Mouse (Mus musculus) intestine, embryonic 16.5 days (tissue): ENCODE results near the gene Mcf2l. TPM values are rescaled to one million over a fixed set of nuclear protein-coding genes. Genes with fewer than 3 reads are reported as not detected.

Experiments used
- ATAC-seq: fragments of 200-750 bp; cut with Nextera tagmentation; 2 replicates; pipeline ENCODE4 v1.8.0; 2017; ENCODE audit warnings: moderate TSS enrichment, moderate library complexity
- H3K27ac ChIP-seq: fragments of 300-500 bp; sonication (generic); 2 replicates; pipeline ENCODE4 v1.5.1; 2014; ENCODE audit warnings: mild to moderate bottlenecking, low read length
- H3K27me3 ChIP-seq: fragments of 300-500 bp; sonication (generic); replicated peaks from 2 replicates; pipeline ENCODE4 v1.6.1; 2014; ENCODE audit warnings: low read length, control low read depth, mixed read lengths; ENCODE audit not compliant: control insufficient read depth, insufficient read depth
- H3K36me3 ChIP-seq: fragments of 300-500 bp; sonication (generic); 2 replicates; pipeline ENCODE4 v1.6.1; 2014; ENCODE audit warnings: low read length, control low read depth; ENCODE audit not compliant: control insufficient read depth, insufficient read depth
- H3K4me1 ChIP-seq: fragments of 300-500 bp; sonication (generic); 2 replicates; pipeline ENCODE4 v1.6.1; 2014; ENCODE audit warnings: low read length, control low read depth, mixed read lengths; ENCODE audit not compliant: control insufficient read depth, insufficient read depth
- H3K4me2 ChIP-seq: fragments of 300-500 bp; sonication (generic); 2 replicates; pipeline ENCODE4 v1.6.1; 2014; ENCODE audit warnings: low read depth, low read length, control low read depth
- H3K4me3 ChIP-seq: fragments of 300-500 bp; sonication (generic); 2 replicates; pipeline ENCODE4 v1.5.1; 2014; ENCODE audit warnings: mild to moderate bottlenecking, low read length
- H3K9ac ChIP-seq: fragments of 300-500 bp; sonication (generic); 2 replicates; pipeline ENCODE4 v1.6.1; 2014; ENCODE audit warnings: low read depth, low read length
- H3K9me3 ChIP-seq: fragments of 300-500 bp; sonication (generic); 2 replicates; pipeline ENCODE4 v1.6.1; 2016; ENCODE audit warnings: low read length, control low read depth; ENCODE audit not compliant: control insufficient read depth
- WGBS: fragments of 180-500 bp; shearing (Covaris S2); extraction: QIAGEN DNeasy Blood & Tissue Kit; methylation state at CpG from one replicate; pipeline ENCODE4 v1.1.7; 2014; 5-methylcytosine and 5-hydroxymethylcytosine counted together
- polyA plus RNA-seq: library from polyadenylated mRNA; unstranded; fragments of >200 nt; fragmentation: Nextera tagmentation; extraction: Ambion mirVana; gene quantifications from 2 replicates; pipeline ENCODE4 v1.2.1, GENCODE M21; 2015

Mcf2l gene
- polyA plus RNA-seq, 1 experiment from 2014 or later, result 14.1 TPM

DNA sequence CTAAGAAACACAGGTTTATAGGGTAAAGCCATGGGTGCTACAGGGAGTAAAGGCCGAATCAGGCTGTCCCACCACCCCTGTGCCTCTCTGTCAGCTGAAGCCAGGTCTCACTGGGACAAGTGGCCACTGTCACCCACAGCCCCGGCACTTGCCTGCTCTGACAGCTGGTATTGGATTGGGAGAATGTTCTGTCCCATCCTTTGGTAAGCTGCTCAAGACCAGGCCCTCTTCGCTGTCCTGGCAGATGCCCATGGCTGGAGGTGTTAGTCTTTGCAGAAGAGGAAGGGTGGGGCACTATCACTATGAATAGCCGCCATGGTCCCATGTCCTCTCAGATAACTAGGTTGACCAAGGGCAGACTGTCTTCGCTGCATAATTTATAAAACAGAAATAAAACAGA lies 40.0 kb upstream of the Mcf2l start:
- Histone ChIP-seq H3K27me3 (no peaks in the 10 kb centered on the region), H3K4me3 (no peak overlapping the region), H3K27ac (no peak overlapping the region), H3K36me3 (peaks cover 17% of the 10 kb centered on the region; the same call in 1 of the 2 replicates), H3K9ac (no peak overlapping the region), H3K9me3 (no peaks in the 10 kb centered on the region), H3K4me2 (no peak overlapping the region), H3K4me1 (no peaks in the 10 kb centered on the region)
- ATAC-seq, result no peak
- WGBS, result 90% methylated on average over 5 of the region's 5 CpGs

GRCm38 (mm10) chr8:12840834-12841233 lies 32.8 kb upstream of the Mcf2l start:
- Histone ChIP-seq H3K4me3 (no peak overlapping the region), H3K9ac (no peak overlapping the region), H3K27ac (no peak overlapping the region), H3K27me3 (no peaks in the 10 kb centered on the region), H3K4me1 (no peaks in the 10 kb centered on the region), H3K36me3 (peaks cover 6% of the 10 kb centered on the region), H3K4me2 (no peak overlapping the region), H3K9me3 (no peaks in the 10 kb centered on the region)
- no peak for ATAC-seq
- WGBS, result 90% methylated on average over 7 of the region's 7 CpGs

DNA sequence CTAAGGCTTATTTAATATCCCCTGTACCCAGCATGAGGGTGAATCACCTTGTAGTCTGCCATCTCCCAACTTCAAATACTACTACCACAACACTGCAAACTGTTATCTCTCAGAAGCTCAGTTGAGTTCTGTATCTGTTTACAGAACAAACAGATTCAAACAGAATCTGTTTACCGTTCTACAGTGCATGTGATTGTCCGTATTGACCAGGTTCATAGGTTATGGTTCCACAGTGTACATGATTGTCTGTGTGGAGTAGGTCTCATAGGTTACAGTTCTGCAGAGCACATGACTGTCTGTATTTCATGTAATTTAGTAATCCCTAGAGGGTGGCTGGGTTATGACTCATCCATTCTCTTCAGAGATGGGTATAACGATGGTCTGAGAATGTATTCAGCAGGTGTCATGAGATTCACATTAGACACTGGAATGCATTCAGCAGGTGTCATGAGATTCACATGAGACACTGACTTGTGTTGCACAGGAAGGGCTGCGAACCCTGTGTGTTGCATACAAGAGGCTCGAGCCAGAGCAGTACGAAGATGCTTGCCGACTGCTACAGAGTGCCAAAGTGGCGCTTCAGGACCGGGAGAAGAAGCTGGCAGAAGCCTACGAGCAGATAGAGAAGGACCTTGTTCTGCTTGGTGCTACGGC lies 31.1 kb upstream of the Mcf2l start:
- H3K9ac ChIP-seq, result no peak overlapping the region
- H3K27me3 ChIP-seq, result no peaks in the 10 kb centered on the region
- WGBS, result 87% methylated on average over 11 of the region's 11 CpGs
- no peaks in the 10 kb centered on the region; the same call in none of the 2 replicates for H3K36me3 ChIP-seq
- no peak overlapping the region for H3K4me3 ChIP-seq
- no peak overlapping the region for H3K4me2 ChIP-seq
- ATAC-seq, result 0 out of 2 replicates have a peak, but pooled peaks have one; percentile 45
- no peak overlapping the region for H3K27ac ChIP-seq
- H3K9me3 ChIP-seq, result no peaks in the 10 kb centered on the region
- H3K4me1 ChIP-seq, result no peaks in the 10 kb centered on the region

DNA sequence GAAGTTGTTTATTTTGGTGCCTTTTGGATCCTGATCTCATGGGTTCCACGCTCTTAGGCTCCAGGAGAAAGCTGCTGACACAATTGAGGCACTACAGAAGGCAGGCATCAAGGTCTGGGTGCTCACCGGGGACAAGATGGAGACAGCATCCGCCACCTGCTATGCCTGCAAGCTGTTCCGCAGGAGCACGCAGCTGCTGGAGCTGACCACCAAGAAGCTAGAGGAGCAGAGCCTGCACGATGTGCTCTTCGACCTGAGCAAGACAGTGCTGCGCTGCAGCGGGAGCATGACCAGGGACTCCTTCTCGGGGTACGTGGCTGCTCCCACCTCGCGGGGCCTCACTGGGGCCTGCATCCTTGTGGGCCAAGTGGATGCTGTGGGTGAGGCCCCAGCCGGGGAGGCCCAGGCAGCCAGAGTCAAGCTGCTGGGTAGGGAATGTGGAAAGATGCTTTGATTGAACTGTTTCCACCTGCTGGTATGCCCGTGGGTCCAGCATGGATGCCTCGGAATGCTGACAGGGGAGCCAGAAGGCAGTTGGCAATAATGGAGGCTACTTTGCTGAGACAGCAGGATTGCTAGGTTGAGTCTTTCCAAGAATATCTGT lies 29.2 kb upstream of the Mcf2l start:
- no peak overlapping the region for H3K27ac ChIP-seq
- no peak overlapping the region for H3K4me2 ChIP-seq
- no peak for ATAC-seq
- H3K36me3 ChIP-seq, result peaks cover 5% of the 10 kb centered on the region
- no peaks in the 10 kb centered on the region for H3K27me3 ChIP-seq
- no peak overlapping the region for H3K9ac ChIP-seq
- no peaks in the 10 kb centered on the region for H3K9me3 ChIP-seq
- WGBS, result 88% methylated on average over 16 of the region's 16 CpGs
- H3K4me3 ChIP-seq, result no peak overlapping the region
- no peaks in the 10 kb centered on the region for H3K4me1 ChIP-seq

GRCm38 (mm10) chr8:12846447-12846846 lies 27.2 kb upstream of the Mcf2l start:
- Histone ChIP-seq H3K4me3 (no peak overlapping the region), H3K4me2 (no peak overlapping the region), H3K27ac (no peak overlapping the region), H3K4me1 (no peaks in the 10 kb centered on the region), H3K9ac (no peak overlapping the region), H3K9me3 (no peaks in the 10 kb centered on the region), H3K27me3 (no peaks in the 10 kb centered on the region), H3K36me3 (peaks cover 11% of the 10 kb centered on the region)
- 82% methylated on average over 6 of the region's 6 CpGs for WGBS
- peak; percentile 69; the same call in 1 of the 2 replicates for ATAC-seq

DNA sequence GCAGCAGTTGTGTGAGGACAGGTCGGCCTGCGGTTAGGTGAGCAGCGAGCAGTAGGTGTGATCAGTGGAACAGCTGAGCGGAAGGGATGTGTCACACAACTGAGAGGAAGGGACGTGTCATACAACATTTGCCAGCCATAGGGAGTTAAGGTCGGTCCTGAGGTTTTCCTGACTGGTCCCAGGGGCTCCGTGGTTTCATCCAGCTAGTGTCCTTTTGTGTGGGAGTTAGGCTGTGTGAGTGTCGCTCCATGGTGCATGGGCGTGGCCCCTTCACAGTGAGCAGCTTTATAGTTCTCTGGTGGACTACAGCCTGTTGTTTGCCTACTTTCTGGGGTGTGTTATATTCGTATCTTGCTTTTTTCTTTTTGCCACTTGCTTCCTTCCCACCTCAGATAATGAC lies 22.4 kb upstream of the Mcf2l start:
- Histone ChIP-seq H3K4me2 (no peak overlapping the region), H3K27me3 (no peaks in the 10 kb centered on the region), H3K4me3 (no peak overlapping the region), H3K27ac (no peak overlapping the region), H3K36me3 (peaks cover 11% of the 10 kb centered on the region), H3K9ac (no peak overlapping the region), H3K9me3 (no peaks in the 10 kb centered on the region), H3K4me1 (no peaks in the 10 kb centered on the region)
- 86% methylated on average over 10 of the region's 10 CpGs for whole genome bisulfite sequencing
- no peak for ATAC-seq

DNA sequence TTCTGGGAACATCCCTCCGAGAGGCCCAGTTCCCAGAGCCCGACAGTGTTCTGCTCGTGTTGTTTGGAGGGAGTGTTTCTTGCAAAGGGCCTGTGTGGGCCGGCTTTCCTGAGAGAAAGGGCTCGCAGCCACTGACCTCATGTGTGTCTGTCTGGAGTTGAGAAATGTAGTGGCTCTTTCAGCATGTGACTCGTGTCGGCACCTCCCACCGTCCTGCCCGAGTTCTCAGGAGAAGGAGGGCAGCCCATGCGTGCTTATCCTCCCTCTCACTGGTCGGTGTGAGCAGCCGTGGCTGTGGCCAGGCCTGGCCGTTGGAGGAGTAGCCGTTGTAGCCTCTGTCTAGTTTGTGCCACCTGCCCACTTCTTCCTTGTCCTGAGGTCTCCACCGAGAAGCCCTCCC lies 17.6 kb upstream of the Mcf2l start:
- H3K4me1 ChIP-seq, result no peaks in the 10 kb centered on the region
- no peaks in the 10 kb centered on the region for H3K27me3 ChIP-seq
- H3K4me3 ChIP-seq, result no peak overlapping the region
- no peak overlapping the region for H3K9ac ChIP-seq
- H3K36me3 ChIP-seq, result no peaks in the 10 kb centered on the region
- no peak overlapping the region for H3K4me2 ChIP-seq
- no peak overlapping the region for H3K27ac ChIP-seq
- WGBS, result 67% methylated on average over 15 of the region's 15 CpGs
- no peaks in the 10 kb centered on the region for H3K9me3 ChIP-seq
- no peak for ATAC-seq

DNA sequence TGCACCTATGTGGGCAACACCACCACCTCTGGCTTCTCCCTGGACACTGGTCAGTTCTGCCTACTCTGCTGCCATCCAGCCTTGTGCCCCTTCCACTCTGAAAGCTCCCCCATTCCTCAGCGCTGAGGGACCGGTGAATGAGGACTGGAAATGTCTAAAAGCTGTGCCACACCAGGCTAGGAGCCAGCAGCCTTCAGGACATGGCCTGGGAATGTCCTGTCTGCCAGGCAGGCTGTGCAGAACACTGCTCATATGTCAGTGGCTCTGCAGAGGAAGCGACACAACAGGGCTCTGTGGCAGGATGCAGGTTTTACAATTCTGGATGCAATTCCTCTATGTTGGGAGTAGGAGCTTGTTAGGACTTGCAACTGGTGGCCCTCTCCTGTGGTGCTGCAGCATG lies 10.5 kb upstream of the Mcf2l start:
- Histone ChIP-seq H3K4me1 (no peaks in the 10 kb centered on the region), H3K4me3 (no peak overlapping the region), H3K36me3 (no peaks in the 10 kb centered on the region), H3K27me3 (no peaks in the 10 kb centered on the region), H3K9ac (no peak overlapping the region), H3K27ac (no peak overlapping the region), H3K4me2 (no peak overlapping the region), H3K9me3 (no peaks in the 10 kb centered on the region)
- WGBS, result 91% methylated on average over 3 of the region's 3 CpGs
- no peak for ATAC-seq

DNA sequence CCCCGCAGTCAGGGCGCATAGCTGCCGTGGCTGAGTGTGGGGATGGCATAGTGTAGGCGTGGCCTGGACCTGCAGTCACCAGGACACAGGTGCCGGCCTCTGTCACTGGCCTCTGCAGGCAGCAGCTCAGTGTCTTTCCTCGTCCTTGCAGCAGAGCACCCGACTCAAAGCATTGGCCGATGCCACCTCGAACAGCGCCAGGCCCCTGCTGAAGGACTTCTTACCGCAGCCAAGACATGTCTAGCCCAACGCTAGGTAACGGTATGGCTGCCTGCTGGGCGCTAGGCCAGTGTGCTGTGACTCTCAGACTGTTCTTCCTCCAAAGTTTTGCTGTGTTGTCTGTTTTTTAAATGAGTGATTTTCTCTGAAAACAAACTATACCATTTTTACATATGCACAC lies 10.0 kb upstream of the Mcf2l start:
- Histone ChIP-seq H3K9ac (no peak overlapping the region), H3K4me2 (no peak overlapping the region), H3K4me1 (no peaks in the 10 kb centered on the region), H3K27me3 (no peaks in the 10 kb centered on the region), H3K36me3 (no peaks in the 10 kb centered on the region), H3K9me3 (no peaks in the 10 kb centered on the region), H3K27ac (no peak overlapping the region), H3K4me3 (no peak overlapping the region)
- whole genome bisulfite sequencing, result 84% methylated on average over 14 of the region's 14 CpGs
- no peak for ATAC-seq

DNA sequence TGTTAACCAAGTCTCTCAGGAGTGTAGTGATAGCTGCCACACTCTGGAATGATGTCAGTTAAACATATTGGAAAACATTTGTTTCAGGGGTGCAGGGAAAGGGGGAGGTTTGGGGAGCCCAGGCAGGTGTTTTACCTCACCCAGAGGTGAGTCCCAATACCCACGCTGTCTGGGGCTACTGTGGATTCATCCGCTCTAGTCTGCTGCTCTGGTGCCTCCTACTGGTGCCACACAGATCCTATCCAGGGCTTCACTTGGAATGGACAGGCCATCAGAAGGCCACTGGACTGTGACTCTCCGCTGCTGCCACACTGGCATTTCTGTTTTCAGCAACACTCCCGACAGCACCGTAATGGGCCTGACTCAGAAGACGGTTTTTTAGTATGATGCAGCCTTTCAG lies 7.8 kb upstream of the Mcf2l start:
- Histone ChIP-seq H3K9me3 (no peaks in the 10 kb centered on the region), H3K36me3 (no peaks in the 10 kb centered on the region), H3K4me1 (no peaks in the 10 kb centered on the region), H3K27me3 (no peaks in the 10 kb centered on the region), H3K4me3 (no peak overlapping the region), H3K4me2 (no peak overlapping the region), H3K27ac (no peak overlapping the region), H3K9ac (no peak overlapping the region)
- WGBS, result 76% methylated on average over 6 of the region's 6 CpGs
- ATAC-seq, result no peak
